Mouse (Mus musculus): Measurements from ENCODE around the gene Cd96. TPM values are rescaled to one million over a fixed set of nuclear protein-coding genes. Genes with fewer than 3 reads are reported as not detected.

Cd96 gene
- polyA plus RNA-seq, 1 experiment from 2014 or later, result 2.8 TPM

Other genes starting within 250 kb of the Cd96 start
- gene Phldb2, start 166.7 kb downstream of the Cd96 start, polyA plus RNA-seq (2015; fragmentation: Nextera tagmentation; extraction: Ambion mirVana), result 38.3 and 44.9 TPM in 2 replicates
- 0.69 and 0.92 TPM in 2 replicates for gene Plcxd2, start 110.0 kb downstream of the Cd96 start, polyA plus RNA-seq (2015; fragmentation: Nextera tagmentation; extraction: Ambion mirVana)
- gene Gm4737, start 34.8 kb upstream of the Cd96 start, polyA plus RNA-seq (2015; fragmentation: Nextera tagmentation; extraction: Ambion mirVana), result 1.7 and 5.3 TPM in 2 replicates